ENCODE assay signal across 21 mouse cellular contexts in genomic region chrX:143542756-143543155, GRCm38 (mm10). TPM values are rescaled to one million over a fixed set of nuclear protein-coding genes. Genes with fewer than 3 reads are reported as not detected.
DNase-seq lines count a peak whose midpoint lies in the region; ATAC-seq and TF ChIP-seq lines count a peak whose summit lies in the region.
"Had no signal": no experiment of that assay in that cellular context is flagged by ENCODE, and none has a peak within 500 bp of the region (broad histone marks: within the 10 kb centered on the region; RNA-seq: fewer than 3 reads in every experiment).

No protein-coding gene starts in this region.

- no peak for TF ChIP-seq CTCF in forebrain, postnatal 0 days (IDR thresholded peaks at IDR 0.05; ENCODE audit: low read depth)

- no peaks in the 10 kb centered on the region for H3K9me3 ChIP-seq in forebrain, embryonic 11.5 days (ENCODE audit: control insufficient read depth, low read length)
- no peaks in the 10 kb centered on the region for H3K9me3 ChIP-seq in forebrain, postnatal 0 days (ENCODE audit: low read length)
- H3K9me3 ChIP-seq in neural tube, embryonic 12.5 days: no peaks in the 10 kb centered on the region
- H3K9me3 ChIP-seq in neural tube, embryonic 15.5 days (replicated peaks): no peaks in the 10 kb centered on the region
- H3K9me3 ChIP-seq in midbrain, embryonic 13.5 days: no peaks in the 10 kb centered on the region
- H3K9me3 ChIP-seq: heart, embryonic 12.5 days; liver, embryonic 12.5 days had no signal

- H3K4me1 ChIP-seq in forebrain, embryonic 11.5 days (replicated peaks; ENCODE audit: control insufficient read depth, insufficient read depth, low read length): no peaks in the 10 kb centered on the region
- no peaks in the 10 kb centered on the region for H3K4me1 ChIP-seq in forebrain, postnatal 0 days (ENCODE audit: insufficient read depth)
- H3K4me1 ChIP-seq in neural tube, embryonic 12.5 days: peaks cover 4% of the 10 kb centered on the region; the same call in 1 of the 2 replicates
- H3K4me1 ChIP-seq in neural tube, embryonic 15.5 days: no peaks in the 10 kb centered on the region
- peaks cover 5% of the 10 kb centered on the region; the same call in 1 of the 2 replicates for H3K4me1 ChIP-seq in midbrain, embryonic 13.5 days (replicated peaks)
- H3K4me1 ChIP-seq: heart, embryonic 12.5 days; liver, embryonic 12.5 days had no signal

- ATAC-seq in forebrain, embryonic 11.5 days (replicated peaks; ENCODE audit: low FRiP score): peak; percentile 57
- no peak for ATAC-seq in forebrain, postnatal 0 days
- peak; percentile 52 for ATAC-seq in neural tube, embryonic 12.5 days (ENCODE audit: low FRiP score, low read depth)
- ATAC-seq in neural tube, embryonic 15.5 days (ENCODE audit: low FRiP score): no peak
- ATAC-seq in midbrain, embryonic 13.5 days: 0 out of 2 replicates have a peak, but pooled peaks have one; percentile 60
- ATAC-seq: liver, embryonic 12.5 days had no signal

- H3K9ac ChIP-seq in forebrain, embryonic 11.5 days (ENCODE audit: low read length): no peak overlapping the region
- no peak overlapping the region for H3K9ac ChIP-seq in forebrain, postnatal 0 days
- no peak overlapping the region for H3K9ac ChIP-seq in neural tube, embryonic 12.5 days
- no peak overlapping the region for H3K9ac ChIP-seq in neural tube, embryonic 15.5 days (replicated peaks)
- H3K9ac ChIP-seq in midbrain, embryonic 13.5 days (replicated peaks): no peak overlapping the region
- H3K9ac ChIP-seq: heart, embryonic 12.5 days; liver, embryonic 12.5 days; lung, embryonic 14.5 days had no signal

- 0 out of 2 replicates have a peak overlapping the region, but pooled peaks have one; percentile 5 for H3K4me2 ChIP-seq in forebrain, embryonic 11.5 days (ENCODE audit: low read depth, low read length, severe bottlenecking)
- no peak overlapping the region for H3K4me2 ChIP-seq in forebrain, postnatal 0 days (ENCODE audit: low read depth)
- no peak overlapping the region for H3K4me2 ChIP-seq in neural tube, embryonic 12.5 days (replicated peaks)
- no peak overlapping the region for H3K4me2 ChIP-seq in neural tube, embryonic 15.5 days
- H3K4me2 ChIP-seq in midbrain, embryonic 13.5 days (replicated peaks): no peak overlapping the region
- H3K4me2 ChIP-seq: heart, embryonic 12.5 days; liver, embryonic 12.5 days; lung, embryonic 14.5 days had no signal

- 31% methylated on average over 2 of the region's 2 CpGs for WGBS in forebrain, embryonic 11.5 days
- 47% methylated on average over 2 of the region's 2 CpGs for WGBS in forebrain, postnatal 0 days
- WGBS in neural tube, embryonic 12.5 days: 47% methylated on average over 2 of the region's 2 CpGs
- 40% methylated on average over 2 of the region's 2 CpGs for WGBS in neural tube, embryonic 15.5 days
- 27% methylated on average over 2 of the region's 2 CpGs for WGBS in midbrain, embryonic 13.5 days

- H3K36me3 ChIP-seq in forebrain, embryonic 11.5 days (ENCODE audit: control insufficient read depth, insufficient read depth, low read length): no peaks in the 10 kb centered on the region
- no peaks in the 10 kb centered on the region for H3K36me3 ChIP-seq in forebrain, postnatal 0 days (ENCODE audit: insufficient read depth)
- no peaks in the 10 kb centered on the region for H3K36me3 ChIP-seq in neural tube, embryonic 12.5 days
- no peaks in the 10 kb centered on the region for H3K36me3 ChIP-seq in neural tube, embryonic 15.5 days
- H3K36me3 ChIP-seq in midbrain, embryonic 13.5 days: no peaks in the 10 kb centered on the region
- H3K36me3 ChIP-seq: heart, embryonic 12.5 days; liver, embryonic 12.5 days had no signal

- H3K4me3 ChIP-seq in forebrain, embryonic 11.5 days (ENCODE audit: low read depth, low read length): no peak overlapping the region
- H3K4me3 ChIP-seq in forebrain, postnatal 0 days (ENCODE audit: low read depth, low read length): no peak overlapping the region
- no peak overlapping the region for H3K4me3 ChIP-seq in neural tube, embryonic 12.5 days
- H3K4me3 ChIP-seq in neural tube, embryonic 15.5 days (replicated peaks): no peak overlapping the region
- H3K4me3 ChIP-seq in midbrain, embryonic 13.5 days (replicated peaks): no peak overlapping the region
- H3K4me3 ChIP-seq: heart, embryonic 12.5 days; liver, embryonic 12.5 days had no signal

- DNase-seq in forebrain, embryonic 11.5 days (ENCODE audit: low spot score): no peak
- DNase-seq in forebrain, postnatal 0 days: no peak
- DNase-seq in cerebellum, postnatal 10 days: no peak
- DNase-seq in liver: no peak
- DNase-seq: cerebellum, adult 11-12 months; cerebellum, postnatal 25 days; heart, postnatal 14 days; kidney, adult 9 months; kidney, postnatal 36 days; lung, embryonic 14.5 days; lung, postnatal 36 days; thymus, postnatal 36 days had no signal

- peaks cover 3% of the 10 kb centered on the region; the same call in 1 of the 2 replicates for H3K27me3 ChIP-seq in forebrain, embryonic 11.5 days (ENCODE audit: control insufficient read depth, insufficient read depth, low read length)
- no peaks in the 10 kb centered on the region for H3K27me3 ChIP-seq in forebrain, postnatal 0 days (ENCODE audit: insufficient read depth, low read length)
- no peaks in the 10 kb centered on the region for H3K27me3 ChIP-seq in neural tube, embryonic 12.5 days (replicated peaks)
- no peaks in the 10 kb centered on the region for H3K27me3 ChIP-seq in neural tube, embryonic 15.5 days (replicated peaks)
- H3K27me3 ChIP-seq in midbrain, embryonic 13.5 days: peaks cover 12% of the 10 kb centered on the region; the same call in 1 of the 2 replicates
- H3K27me3 ChIP-seq: CH12.LX; heart, embryonic 12.5 days; liver, embryonic 12.5 days had no signal

- peak overlapping the region; percentile 85 for H3K27ac ChIP-seq in forebrain, embryonic 11.5 days (ENCODE audit: low read depth, low read length)
- H3K27ac ChIP-seq in forebrain, postnatal 0 days (ENCODE audit: low read depth, low read length): no peak overlapping the region
- no peak overlapping the region for H3K27ac ChIP-seq in neural tube, embryonic 12.5 days
- no peak overlapping the region for H3K27ac ChIP-seq in neural tube, embryonic 15.5 days (replicated peaks)
- H3K27ac ChIP-seq in midbrain, embryonic 13.5 days: peak overlapping the region; percentile 77
- H3K27ac ChIP-seq: liver, embryonic 12.5 days had no signal

RNA-seq across cellular contexts. Expression of gene Pak3, which starts 24.4 kb away (rescaled TPM):
- 124 and 133 TPM in 2 replicates for polyA plus RNA-seq in forebrain, embryonic 11.5 days (2014; fragmentation: Nextera tagmentation; extraction: Ambion mirVana)
- 205 and 262 TPM in 2 replicates for total RNA-seq in forebrain, postnatal 0 days (2014; rRNA removed)
- polyA plus RNA-seq in forebrain, postnatal 0 days (2015; fragmentation: Nextera tagmentation; extraction: Ambion mirVana): 123 and 185 TPM in 2 replicates
- polyA plus RNA-seq in neural tube, embryonic 12.5 days (2016; fragmentation: Nextera tagmentation; extraction: Ambion mirVana): 73.4 and 78.4 TPM in 2 replicates
- polyA plus RNA-seq in neural tube, embryonic 15.5 days (2015; fragmentation: Nextera tagmentation; extraction: Ambion mirVana): 222 and 249 TPM in 2 replicates
- 164 and 171 TPM in 2 replicates for polyA plus RNA-seq in midbrain, embryonic 13.5 days (2015; fragmentation: Nextera tagmentation; extraction: Ambion mirVana)
- total RNA-seq: granulocyte monocyte progenitor cell, adult 5-6 weeks; megakaryocyte-erythroid progenitor cell, adult 5-6 weeks; MEL had no signal

Comparison
In these comparisons a context has a peak if more than half of its experiments do, and no peak if none do; other contexts are left out.
1. ATAC-seq: peak in forebrain, embryonic 11.5 days (single experiment), neural tube, embryonic 12.5 days (single experiment) and midbrain, embryonic 13.5 days (single experiment); none in forebrain, postnatal 0 days (single experiment) and neural tube, embryonic 15.5 days (single experiment).
2. H3K27ac ChIP-seq: peak in forebrain, embryonic 11.5 days (single experiment) and midbrain, embryonic 13.5 days (single experiment); none in forebrain, postnatal 0 days (single experiment), neural tube, embryonic 12.5 days (single experiment) and neural tube, embryonic 15.5 days (single experiment).